Mouse (Mus musculus): Measurements from ENCODE around the gene Rhno1. TPM values are rescaled to one million over a fixed set of nuclear protein-coding genes. Genes with fewer than 3 reads are reported as not detected.

Rhno1 gene
- total and polyA plus RNA-seq, 3 experiments = 46.8 to 137 (median 88.1) TPM

DNA sequence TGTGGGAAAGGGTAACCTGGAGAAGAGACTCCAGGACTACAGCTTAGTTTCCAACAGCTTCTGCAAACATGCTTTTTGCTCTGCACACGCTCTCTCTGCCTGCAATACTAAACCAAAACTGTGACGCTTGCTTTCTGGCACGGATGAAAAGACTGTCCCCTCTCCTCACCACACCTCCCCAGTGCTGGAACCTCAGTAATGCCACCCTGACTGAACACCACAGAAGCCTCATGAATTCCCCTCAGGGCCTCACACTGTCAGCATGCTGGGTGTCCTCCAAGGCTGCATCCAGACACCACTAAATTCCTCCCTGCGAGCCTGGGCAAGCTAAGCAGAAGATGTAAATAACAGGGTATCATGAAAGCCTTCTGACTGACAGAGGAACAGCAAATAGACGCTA lies 23.8 kb downstream of the Rhno1 start:
- Histone ChIP-seq H3K9ac (ENCODE audit: control insufficient read depth, low read depth, low read length, poor library complexity, severe bottlenecking) (no peak overlapping the region), H3K27ac (ENCODE audit: control insufficient read depth, low read depth, low read length) (no peak overlapping the region), H3K4me3 (ENCODE audit: control insufficient read depth in 1 of 2, insufficient read depth in 1 of 2, low read depth in 2 of 2, low read length in 2 of 2) (no peak overlapping the region), H3K9me3 (replicated peaks; ENCODE audit: insufficient read depth, low read length) (no peaks in the 10 kb centered on the region), H3K79me2 (ENCODE audit: control insufficient read depth, insufficient read depth, low read length, poor library complexity) (no peaks in the 10 kb centered on the region), H3K4me1 (ENCODE audit: control insufficient read depth in 1 of 2, insufficient read depth in 2 of 2, low read length in 2 of 2) (no peaks in the 10 kb centered on the region), H3K36me3 (ENCODE audit: control insufficient read depth in 1 of 2, insufficient read depth in 2 of 2, low read length in 2 of 2) (peaks cover 0 to 2% of the 10 kb centered on the region in 2 experiments; a peak in 1 of 4 replicates), H3K27me3 (ENCODE audit: control insufficient read depth in 1 of 2, insufficient read depth in 2 of 2, low read length in 2 of 2) (no peaks in the 10 kb centered on the region)
- TF ChIP-seq RCOR1 (IDR thresholded peaks at IDR 0.05; ENCODE audit: low read depth, low read length) = no peak
- TF ChIP-seq ETS1 (IDR thresholded peaks at IDR 0.05; ENCODE audit: low read depth, low read length) = no peak
- TF ChIP-seq NRF1 (IDR thresholded peaks at IDR 0.05; ENCODE audit: insufficient read depth, low read depth, low read length, poor library complexity, severe bottlenecking) = no peak
- no peak for TF ChIP-seq TCF12 (IDR thresholded peaks at IDR 0.05; ENCODE audit: low read depth, low read length)
- no peak for TF ChIP-seq MYC (IDR thresholded peaks at IDR 0.05; ENCODE audit: low read depth, low read length)
- no peak for TF ChIP-seq KAT2A (conservative IDR thresholded peaks at IDR 0.05; ENCODE audit: low read depth, low read length)
- no peak for TF ChIP-seq MEF2A (IDR thresholded peaks at IDR 0.05; ENCODE audit: extremely low read depth, insufficient replicate concordance, low read depth, low read length, poor library complexity, severe bottlenecking)
- TF ChIP-seq ZKSCAN1 (IDR thresholded peaks at IDR 0.05; ENCODE audit: low read depth, low read length) = no peak
- TF ChIP-seq POLR2A (IDR thresholded peaks at IDR 0.05; ENCODE audit: control insufficient read depth in 1 of 2, insufficient read depth in 1 of 2, low read depth in 1 of 2, low read length in 2 of 2, poor library complexity in 1 of 2) = no peak
- no peak for TF ChIP-seq UBTF (IDR thresholded peaks at IDR 0.05; ENCODE audit: borderline replicate concordance, insufficient read depth, low read depth, low read length)
- no peak for TF ChIP-seq MAFK (IDR thresholded peaks at IDR 0.05; ENCODE audit: borderline replicate concordance, low read depth, low read length)
- no peak for TF ChIP-seq ZC3H11A (IDR thresholded peaks at IDR 0.05; ENCODE audit: low read depth, low read length)
- TF ChIP-seq MAX (IDR thresholded peaks at IDR 0.05; ENCODE audit: low read length) = no peak
- TF ChIP-seq POLR2AphosphoS5 (IDR thresholded peaks at IDR 0.05; ENCODE audit: borderline replicate concordance, low read depth, low read length) = no peak
- TF ChIP-seq TBP (IDR thresholded peaks at IDR 0.05; ENCODE audit: low read depth, low read length) = no peak
- no peak for TF ChIP-seq MYB (IDR thresholded peaks at IDR 0.05; ENCODE audit: low read depth, low read length)
- TF ChIP-seq POLR2AphosphoS2 (IDR thresholded peaks at IDR 0.05; ENCODE audit: low read length) = no peak
- no peak for DNase-seq (ENCODE audit: low read depth, low spot score)

DNA sequence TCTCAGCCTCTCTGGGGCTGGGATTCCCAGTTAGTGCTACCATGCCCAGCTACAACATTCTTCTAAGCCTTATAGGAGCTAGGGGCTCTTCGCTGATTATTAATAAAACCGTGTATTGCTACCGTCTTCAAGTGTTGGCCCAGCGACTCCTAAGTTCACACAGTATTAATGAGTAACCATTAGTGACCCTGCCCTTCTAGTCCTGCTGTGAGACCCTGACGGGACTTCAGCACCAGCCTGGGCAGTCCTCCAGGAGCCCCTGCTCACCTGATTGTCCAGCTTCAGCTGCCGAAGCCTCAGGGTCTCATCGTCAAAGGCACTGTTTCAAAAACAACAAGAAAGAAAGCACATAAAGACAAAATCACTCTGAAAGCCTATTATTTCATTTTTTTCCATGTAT lies 25.2 kb downstream of the Rhno1 start:
- Histone ChIP-seq H3K79me2 (ENCODE audit: control insufficient read depth, insufficient read depth, low read length, poor library complexity) (no peaks in the 10 kb centered on the region), H3K27me3 (ENCODE audit: control insufficient read depth in 1 of 2, insufficient read depth in 2 of 2, low read length in 2 of 2) (no peaks in the 10 kb centered on the region), H3K4me1 (ENCODE audit: control insufficient read depth in 1 of 2, insufficient read depth in 2 of 2, low read length in 2 of 2) (no peaks in the 10 kb centered on the region), H3K27ac (ENCODE audit: control insufficient read depth, low read depth, low read length) (no peak overlapping the region), H3K4me3 (ENCODE audit: control insufficient read depth in 1 of 2, insufficient read depth in 1 of 2, low read depth in 2 of 2, low read length in 2 of 2) (no peak overlapping the region), H3K36me3 (ENCODE audit: control insufficient read depth in 1 of 2, insufficient read depth in 2 of 2, low read length in 2 of 2) (peaks cover 0 to 2% of the 10 kb centered on the region in 2 experiments; a peak in 1 of 4 replicates), H3K9ac (ENCODE audit: control insufficient read depth, low read depth, low read length, poor library complexity, severe bottlenecking) (no peak overlapping the region), H3K9me3 (replicated peaks; ENCODE audit: insufficient read depth, low read length) (no peaks in the 10 kb centered on the region)
- TF ChIP-seq MAFK (IDR thresholded peaks at IDR 0.05; ENCODE audit: borderline replicate concordance, low read depth, low read length) (no peak), CHD2 (IDR thresholded peaks at IDR 0.05; ENCODE audit: low read length) (no peak), TAL1 (IDR thresholded peaks at IDR 0.05; ENCODE audit: low read length) (no peak), UBTF (IDR thresholded peaks at IDR 0.05; ENCODE audit: borderline replicate concordance, insufficient read depth, low read depth, low read length) (no peak), ETS1 (IDR thresholded peaks at IDR 0.05; ENCODE audit: low read depth, low read length) (no peak), TBP (IDR thresholded peaks at IDR 0.05; ENCODE audit: low read depth, low read length) (no peak), EP300 (IDR thresholded peaks at IDR 0.05; ENCODE audit: low read depth in 1 of 2, low read length in 2 of 2) (no peak), TCF12 (IDR thresholded peaks at IDR 0.05; ENCODE audit: low read depth, low read length) (no peak), NELFE (IDR thresholded peaks at IDR 0.05; ENCODE audit: low read depth, low read length) (no peak), MEF2A (IDR thresholded peaks at IDR 0.05; ENCODE audit: extremely low read depth, insufficient replicate concordance, low read depth, low read length, poor library complexity, severe bottlenecking) (no peak), ZC3H11A (IDR thresholded peaks at IDR 0.05; ENCODE audit: low read depth, low read length) (no peak), MYC (IDR thresholded peaks at IDR 0.05; ENCODE audit: low read depth, low read length) (no peak), HCFC1 (IDR thresholded peaks at IDR 0.05; ENCODE audit: low read depth, low read length) (no peak), GATA1 (IDR thresholded peaks at IDR 0.05; ENCODE audit: low read depth, low read length) (no peak), RCOR1 (IDR thresholded peaks at IDR 0.05; ENCODE audit: low read depth, low read length) (no peak), POLR2AphosphoS2 (IDR thresholded peaks at IDR 0.05; ENCODE audit: low read length) (no peak), JUND (IDR thresholded peaks at IDR 0.05; ENCODE audit: low read depth, low read length) (no peak), RAD21 (IDR thresholded peaks at IDR 0.05; ENCODE audit: low read depth, low read length) (no peak), ZKSCAN1 (IDR thresholded peaks at IDR 0.05; ENCODE audit: low read depth, low read length) (no peak)
- no peak for DNase-seq (ENCODE audit: low read depth, low spot score)

Data from MEL (cell line).